Comparison of ENCODE assay signal across 8 mouse cellular contexts in the genomic region with DNA sequence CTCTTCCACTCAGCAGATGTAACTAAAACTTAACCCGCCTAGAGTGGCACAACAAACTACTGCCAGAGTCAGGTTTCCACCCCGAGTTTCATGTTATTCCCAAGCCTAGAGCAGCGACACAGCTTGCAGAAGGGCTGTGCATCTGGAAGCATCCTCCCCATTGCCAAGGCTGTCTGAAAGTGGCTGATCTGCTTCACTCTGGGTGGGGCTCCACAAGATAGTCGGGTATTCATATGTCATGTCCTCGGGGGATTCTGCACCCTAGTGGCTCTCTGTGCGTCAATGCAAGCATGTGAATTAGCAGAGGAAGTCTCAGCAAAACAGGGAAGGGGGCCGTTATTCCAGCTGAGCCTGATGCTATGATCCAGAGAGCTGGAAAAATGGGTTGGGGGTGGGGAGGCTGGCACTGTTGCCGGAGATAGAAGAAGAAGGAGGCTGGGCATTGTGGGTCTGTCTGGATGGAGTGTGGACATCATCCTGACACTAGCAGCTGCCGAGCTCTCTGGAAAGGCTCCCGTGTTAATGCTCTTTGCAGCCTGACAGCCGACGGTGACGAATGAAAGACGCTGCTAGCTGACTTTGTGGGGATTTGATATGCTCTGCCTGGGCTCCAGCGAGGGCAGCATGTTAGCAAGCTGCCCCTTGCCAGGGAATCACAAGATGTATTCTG.
DNase-seq lines count a peak whose midpoint lies in the region; ATAC-seq lines count a peak whose summit lies in the region.

No protein-coding gene starts in this region.

- peak overlapping the region; percentile 19; the same call in 1 of the 2 replicates for H3K4me2 ChIP-seq in embryonic facial prominence, embryonic 12.5 days (replicated peaks)
- peak overlapping the region; percentile 38 for H3K4me2 ChIP-seq in limb, embryonic 13.5 days (replicated peaks)

- DNase-seq in embryonic facial prominence, embryonic 10.5 days (ENCODE audit: low spot score) = no peak
- peak; percentile 16 for DNase-seq in ZHBTc4 (ENCODE audit: low read depth, low spot score)
- peak; percentile 7 to 11 for DNase-seq in heart, postnatal 36 days
- DNase-seq in ovary, postnatal 36 days (ENCODE audit: low spot score) = no peak
- no peak for DNase-seq in kidney, postnatal 10 days

- no peak overlapping the region for H3K27ac ChIP-seq in embryonic facial prominence, embryonic 12.5 days
- H3K27ac ChIP-seq in embryonic facial prominence, embryonic 10.5 days (replicated peaks) = no peak overlapping the region
- H3K27ac ChIP-seq in limb, embryonic 13.5 days = no peak overlapping the region

- intact Hi-C loops in heart, postnatal 36 days (cut with DNase I) = no loop called here

- WGBS in embryonic facial prominence, embryonic 12.5 days = 35% methylated on average over 15 of the region's 15 CpGs
- 41% methylated on average over 15 of the region's 15 CpGs for WGBS in embryonic facial prominence, embryonic 10.5 days
- 19% methylated on average over 15 of the region's 15 CpGs for WGBS in limb, embryonic 13.5 days

- ATAC-seq in embryonic facial prominence, embryonic 12.5 days (ENCODE audit: insufficient number of reproducible peaks, insufficient read depth, low FRiP score, low TSS enrichment) = no peak
- 0 out of 2 replicates have a peak, but pooled peaks have one; percentile 19 for ATAC-seq in limb, embryonic 13.5 days (ENCODE audit: low FRiP score, low read depth)
- ATAC-seq in granulocyte monocyte progenitor cell, adult 5-6 weeks (replicated peaks; ENCODE audit: poor library complexity, severe bottlenecking) = no peak

- no peak overlapping the region for H3K9ac ChIP-seq in embryonic facial prominence, embryonic 12.5 days
- no peak overlapping the region for H3K9ac ChIP-seq in limb, embryonic 13.5 days

- H3K27me3 ChIP-seq in embryonic facial prominence, embryonic 12.5 days = no peaks in the 10 kb centered on the region
- no peaks in the 10 kb centered on the region for H3K27me3 ChIP-seq in embryonic facial prominence, embryonic 10.5 days (replicated peaks; ENCODE audit: low read depth, poor library complexity, severe bottlenecking)
- H3K27me3 ChIP-seq in limb, embryonic 13.5 days = peaks cover 18% of the 10 kb centered on the region; the same call in 1 of the 2 replicates

- H3K36me3 ChIP-seq in embryonic facial prominence, embryonic 12.5 days = no peaks in the 10 kb centered on the region
- H3K36me3 ChIP-seq in embryonic facial prominence, embryonic 10.5 days (replicated peaks) = no peaks in the 10 kb centered on the region
- H3K36me3 ChIP-seq in limb, embryonic 13.5 days = no peaks in the 10 kb centered on the region

- no peak overlapping the region for H3K4me3 ChIP-seq in embryonic facial prominence, embryonic 12.5 days
- H3K4me3 ChIP-seq in embryonic facial prominence, embryonic 10.5 days = no peak overlapping the region
- H3K4me3 ChIP-seq in limb, embryonic 13.5 days = no peak overlapping the region

- H3K4me1 ChIP-seq in embryonic facial prominence, embryonic 12.5 days = peaks cover 5% of the 10 kb centered on the region
- peaks cover 12% of the 10 kb centered on the region for H3K4me1 ChIP-seq in embryonic facial prominence, embryonic 10.5 days
- H3K4me1 ChIP-seq in limb, embryonic 13.5 days = peaks cover 26% of the 10 kb centered on the region

- H3K9me3 ChIP-seq in embryonic facial prominence, embryonic 12.5 days = no peaks in the 10 kb centered on the region
- H3K9me3 ChIP-seq in embryonic facial prominence, embryonic 10.5 days = no peaks in the 10 kb centered on the region
- H3K9me3 ChIP-seq in limb, embryonic 13.5 days = no peaks in the 10 kb centered on the region

Comparison
In these comparisons a context has a peak if more than half of its experiments do, and no peak if none do; other contexts are left out.
1. DNase-seq: peak in ZHBTc4 (single experiment) and heart, postnatal 36 days (2 of 2); none in embryonic facial prominence, embryonic 10.5 days (single experiment), ovary, postnatal 36 days (single experiment) and kidney, postnatal 10 days (single experiment).